Mouse (Mus musculus) liver, embryonic 16.5 days (tissue): ENCODE data around the gene Hc. TPM values are rescaled to one million over a fixed set of nuclear protein-coding genes. Genes with fewer than 3 reads are reported as not detected.
A peak's percentile ranks its signal among the peaks of the same experiment; 100 is the strongest.

ENCODE experiments used
- ATAC-seq: fragments of 200-750 bp; cut with Nextera tagmentation; 2 replicates; pipeline ENCODE4 v1.8.0; 2017; ENCODE audit warnings: low read depth, mild to moderate bottlenecking, moderate number of reproducible peaks, moderate library complexity
- H3K27ac ChIP-seq: fragments of 300-500 bp; sonication (generic); 2 replicates; pipeline ENCODE4 v1.5.1; 2014; ENCODE audit warnings: mild to moderate bottlenecking, low read length
- H3K27me3 ChIP-seq: fragments of 300-500 bp; sonication (generic); 2 replicates; pipeline ENCODE4 v1.6.1; 2014; ENCODE audit warnings: low read depth, low read length, mixed read lengths; ENCODE audit not compliant: control insufficient read depth, insufficient read depth
- H3K36me3 ChIP-seq: fragments of 300-500 bp; sonication (generic); 2 replicates; pipeline ENCODE4 v1.6.1; 2014; ENCODE audit warnings: mild to moderate bottlenecking; ENCODE audit not compliant: control insufficient read depth, insufficient read depth
- H3K4me1 ChIP-seq: fragments of 300-500 bp; sonication (generic); 2 replicates; pipeline ENCODE4 v1.6.1; 2014; ENCODE audit warnings: low read depth, low read length, mixed read lengths; ENCODE audit not compliant: control insufficient read depth
- H3K4me2 ChIP-seq: fragments of 300-500 bp; sonication (generic); 2 replicates; pipeline ENCODE4 v1.6.1; 2014; ENCODE audit warnings: low read depth, low read length, mixed read lengths
- H3K4me3 ChIP-seq: fragments of 300-500 bp; sonication (generic); 2 replicates; pipeline ENCODE4 v1.5.1; 2014; ENCODE audit warnings: low read depth, mild to moderate bottlenecking, low read length
- H3K9ac ChIP-seq: fragments of 300-500 bp; sonication (generic); 2 replicates; pipeline ENCODE4 v1.6.1; 2014; ENCODE audit warnings: low read depth, low read length
- H3K9me3 ChIP-seq: fragments of 300-500 bp; sonication (generic); replicated peaks from 2 replicates; pipeline ENCODE4 v1.6.1; 2016; ENCODE audit warnings: low read length; ENCODE audit not compliant: control insufficient read depth
- WGBS: fragments of 180-500 bp; shearing (Covaris S2); extraction: QIAGEN DNeasy Blood & Tissue Kit; methylation state at CpG from one replicate; pipeline ENCODE4 v1.1.7; 2014; ENCODE audit not compliant: insufficient replicate concordance; 5-methylcytosine and 5-hydroxymethylcytosine counted together
- polyA plus RNA-seq: library from polyadenylated mRNA; unstranded; fragments of >200 nt; fragmentation: Nextera tagmentation; extraction: Ambion mirVana; gene quantifications from 2 replicates; pipeline ENCODE4 v1.2.1, GENCODE M21; 2015

The Hc gene
- polyA plus RNA-seq, 1 experiment from 2014 or later, result 72.4 TPM

GRCm38 (mm10) chr2:34978226-34978625, 83.0 kb downstream of the Hc start:
- WGBS, result 61% methylated on average over 2 of the region's 2 CpGs
- no peak overlapping the region for H3K27ac ChIP-seq
- ATAC-seq, result no peak

GRCm38 (mm10) chr2:34976945-34977658, 84.1 kb downstream of the Hc start:
- Histone ChIP-seq H3K36me3 (no peaks in the 10 kb centered on the region), H3K27ac (peak overlapping the region; percentile 73; the same call in 1 of the 2 replicates), H3K4me1 (peaks cover 8% of the 10 kb centered on the region), H3K9me3 (no peaks in the 10 kb centered on the region), H3K27me3 (no peaks in the 10 kb centered on the region), H3K4me2 (no peak overlapping the region), H3K4me3 (no peak overlapping the region), H3K9ac (no peak overlapping the region)
- WGBS, result 40% methylated on average over 8 of the region's 8 CpGs
- ATAC-seq, result no peak

More at GRCm38 (mm10) chr2:34978226-34978625, 83.0 kb downstream of the Hc start:
- no peaks in the 10 kb centered on the region for H3K9me3 ChIP-seq
- no peaks in the 10 kb centered on the region for H3K27me3 ChIP-seq
- H3K4me3 ChIP-seq, result no peak overlapping the region
- no peak overlapping the region for H3K4me2 ChIP-seq
- H3K9ac ChIP-seq, result no peak overlapping the region
- peaks cover 10% of the 10 kb centered on the region for H3K4me1 ChIP-seq
- no peaks in the 10 kb centered on the region for H3K36me3 ChIP-seq

DNA sequence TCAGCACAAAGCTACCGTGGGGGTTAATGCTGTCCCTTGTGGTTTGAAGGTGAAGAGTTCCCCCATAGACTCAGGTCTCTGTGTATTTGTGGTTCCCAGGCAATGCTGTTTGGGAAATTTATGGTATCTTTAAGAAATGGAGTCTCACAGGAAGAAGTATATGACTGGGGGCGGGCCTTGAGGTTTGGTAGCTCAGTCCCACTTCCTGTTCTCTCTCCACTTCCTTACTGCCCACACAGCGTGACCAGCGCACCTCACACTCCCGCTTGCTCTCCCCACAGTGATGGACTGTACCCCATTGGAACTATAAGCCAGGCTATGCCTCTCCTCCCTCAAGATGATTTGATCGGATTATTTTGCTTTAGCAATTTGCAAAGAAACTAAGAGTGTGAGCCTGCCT, 84.8 kb downstream of the Hc start:
- no peak overlapping the region for H3K4me3 ChIP-seq
- no peak overlapping the region for H3K27ac ChIP-seq
- 37% methylated on average over 6 of the region's 6 CpGs for WGBS
- no peaks in the 10 kb centered on the region for H3K36me3 ChIP-seq
- no peaks in the 10 kb centered on the region for H3K9me3 ChIP-seq
- ATAC-seq, result no peak
- H3K4me1 ChIP-seq, result peaks cover 8% of the 10 kb centered on the region
- H3K9ac ChIP-seq, result no peak overlapping the region
- no peak overlapping the region for H3K4me2 ChIP-seq
- H3K27me3 ChIP-seq, result no peaks in the 10 kb centered on the region

DNA sequence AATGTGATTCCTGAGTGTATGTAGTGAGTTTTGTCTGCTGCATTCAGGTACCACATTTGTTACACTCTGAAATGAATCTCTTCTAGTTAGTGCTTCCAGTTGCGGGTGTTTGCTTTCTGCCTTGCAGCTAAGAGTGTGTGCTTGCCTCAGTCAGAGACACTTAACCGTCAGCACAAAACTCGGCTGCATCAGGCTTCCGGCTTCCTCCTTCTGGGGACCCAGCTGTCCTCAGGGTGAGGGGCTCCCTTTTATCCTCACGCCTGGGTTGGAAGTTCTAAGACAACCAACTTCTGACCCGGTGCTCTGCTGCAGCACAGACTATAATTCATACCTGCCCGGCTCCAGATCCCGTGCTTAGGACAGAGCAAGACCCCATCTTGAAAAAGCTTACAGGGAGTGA, 88.2 kb downstream of the Hc start:
- H3K27ac ChIP-seq, result no peak overlapping the region
- no peaks in the 10 kb centered on the region for H3K9me3 ChIP-seq
- peaks cover 2% of the 10 kb centered on the region; the same call in 1 of the 2 replicates for H3K4me1 ChIP-seq
- no peaks in the 10 kb centered on the region for H3K27me3 ChIP-seq
- WGBS, result 59% methylated on average over 8 of the region's 8 CpGs
- H3K36me3 ChIP-seq, result no peaks in the 10 kb centered on the region
- H3K4me2 ChIP-seq, result no peak overlapping the region
- no peak overlapping the region for H3K4me3 ChIP-seq
- H3K9ac ChIP-seq, result no peak overlapping the region
- no peak for ATAC-seq

DNA sequence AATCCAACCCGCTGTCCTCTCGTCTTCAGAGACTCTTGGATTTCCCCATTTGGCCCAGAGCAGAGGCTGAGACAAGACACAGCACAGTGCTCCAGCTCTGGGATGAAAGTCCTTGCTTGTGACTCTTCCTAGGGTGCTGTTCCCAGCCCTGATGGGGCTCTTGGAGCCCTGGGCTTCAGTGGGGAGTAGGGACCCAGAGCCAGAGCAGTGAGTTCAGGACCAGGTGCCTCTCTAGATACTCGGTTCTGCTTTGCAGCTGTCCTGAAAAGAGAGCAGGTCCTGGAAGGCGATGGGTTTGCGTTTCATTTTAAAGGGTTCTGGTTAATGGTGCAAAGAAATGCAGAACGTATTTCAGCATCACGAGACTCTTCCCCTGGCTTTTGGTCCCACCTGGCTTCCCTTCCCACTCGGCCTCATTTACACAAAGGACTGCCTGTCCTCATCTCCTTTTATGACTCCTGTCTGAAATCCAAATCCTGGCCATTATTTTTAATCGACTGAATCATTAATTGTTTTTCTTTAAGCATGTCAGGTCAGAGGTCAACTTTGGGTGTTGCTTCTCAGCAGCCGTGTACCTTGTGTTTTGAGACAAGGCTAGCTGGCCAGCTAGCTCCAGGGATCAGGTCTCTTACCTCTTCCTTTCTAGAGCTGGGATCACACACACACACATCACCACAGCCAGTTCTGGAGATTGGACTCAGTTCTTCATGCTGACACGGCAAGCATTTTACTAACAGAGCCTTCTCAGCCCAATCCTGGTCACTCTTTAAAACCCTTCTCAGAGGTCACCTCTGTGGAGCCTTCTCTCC, 90.0 kb downstream of the Hc start:
- ATAC-seq, result no peak
- Histone ChIP-seq H3K4me1 (no peaks in the 10 kb centered on the region), H3K9me3 (no peaks in the 10 kb centered on the region), H3K27me3 (no peaks in the 10 kb centered on the region), H3K27ac (no peak overlapping the region), H3K9ac (no peak overlapping the region), H3K36me3 (no peaks in the 10 kb centered on the region), H3K4me3 (no peak overlapping the region), H3K4me2 (no peak overlapping the region)
- WGBS, result 62% methylated on average over 11 of the region's 11 CpGs

- peaks cover 3% of the 10 kb centered on the region for H3K4me1 ChIP-seq
- H3K9me3 ChIP-seq, result no peaks in the 10 kb centered on the region
- WGBS, result 24% methylated on average over 9 of the region's 9 CpGs
- H3K9ac ChIP-seq, result no peak overlapping the region
- no peak overlapping the region for H3K4me3 ChIP-seq
- no peak overlapping the region for H3K4me2 ChIP-seq
- H3K27ac ChIP-seq, result no peak overlapping the region
- H3K27me3 ChIP-seq, result no peaks in the 10 kb centered on the region
- no peaks in the 10 kb centered on the region for H3K36me3 ChIP-seq
- no peak for ATAC-seq
Measured at GRCm38 (mm10) chr2:34970092-34970750, 91.0 kb downstream of the Hc start.

- Histone ChIP-seq H3K4me3 (no peak overlapping the region), H3K4me2 (no peak overlapping the region), H3K27ac (no peak overlapping the region), H3K36me3 (no peaks in the 10 kb centered on the region), H3K27me3 (no peaks in the 10 kb centered on the region), H3K9me3 (no peaks in the 10 kb centered on the region), H3K9ac (no peak overlapping the region), H3K4me1 (peaks cover 3% of the 10 kb centered on the region)
- 57% methylated on average over 7 of the region's 7 CpGs for WGBS
- ATAC-seq, result no peak
Measured at GRCm38 (mm10) chr2:34969166-34969565, 92.1 kb downstream of the Hc start.

DNA sequence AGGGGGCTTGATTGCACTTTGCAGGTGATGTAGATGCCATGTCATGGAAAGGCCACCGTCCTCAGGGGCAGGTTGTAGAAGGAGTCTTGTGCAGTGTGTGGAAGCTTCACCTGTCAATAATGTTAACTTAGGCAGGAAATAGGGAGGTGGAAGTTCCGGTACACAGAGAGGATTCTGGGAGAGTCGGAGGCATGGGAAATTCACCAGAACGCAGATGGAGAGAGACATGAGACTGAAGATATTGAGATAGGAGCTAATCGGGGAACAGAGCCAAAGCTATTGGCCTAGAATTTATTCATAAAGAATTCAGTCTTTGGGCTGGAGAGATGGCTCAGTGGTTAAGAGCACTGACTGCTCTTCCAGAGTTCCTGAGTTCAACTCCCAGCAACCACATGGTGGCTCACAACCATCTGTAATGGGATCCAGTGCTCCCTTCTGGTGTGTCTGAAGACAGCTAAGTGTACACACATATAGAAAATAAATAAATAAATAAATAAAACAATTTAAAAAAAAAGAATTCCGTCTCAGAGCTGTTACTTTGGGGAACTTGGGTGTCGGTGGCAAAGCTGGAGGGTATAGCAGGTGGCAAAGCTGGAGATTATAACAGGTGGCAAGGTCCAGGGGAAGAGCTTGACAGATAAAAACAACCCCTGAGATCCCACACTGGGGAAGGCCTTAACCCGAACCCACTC, 94.8 kb downstream of the Hc start:
- Histone ChIP-seq H3K4me2 (no peak overlapping the region), H3K9me3 (no peaks in the 10 kb centered on the region), H3K4me3 (no peak overlapping the region), H3K36me3 (no peaks in the 10 kb centered on the region), H3K4me1 (peaks cover 3% of the 10 kb centered on the region), H3K9ac (no peak overlapping the region), H3K27ac (no peak overlapping the region), H3K27me3 (no peaks in the 10 kb centered on the region)
- WGBS, result 65% methylated on average over 8 of the region's 8 CpGs
- no peak for ATAC-seq
